Mouse (Mus musculus) embryonic facial prominence, embryonic 14.5 days (tissue): ENCODE data around the gene Ahsa2. TPM values are rescaled to one million over a fixed set of nuclear protein-coding genes. Genes with fewer than 3 reads are reported as not detected.
"Not testable (repeated sequence)": the region's sequence is repeated elsewhere in the genome, so short reads cannot be mapped to it uniquely, and the experiment has no call there.

Experiments used
- ATAC-seq: fragments of 200-750 bp; cut with Nextera tagmentation; 2 replicates; pipeline ENCODE4 v1.8.0; 2017; ENCODE audit warnings: low read depth, moderate number of reproducible peaks, moderate TSS enrichment
- DNase-seq: peaks from one replicate; pipeline ENCODE4 v3.0.0-alpha.2; 2015; ENCODE audit warnings: low spot score
- H3K27ac ChIP-seq: fragments of 300-500 bp; sonication (generic); replicated peaks from 2 replicates; pipeline ENCODE4 v1.5.1; 2014; ENCODE audit warnings: low read depth, mild to moderate bottlenecking, low read length, moderate library complexity
- H3K27me3 ChIP-seq: fragments of 300-500 bp; sonication (generic); replicated peaks from 2 replicates; pipeline ENCODE4 v1.6.1; 2014; ENCODE audit warnings: low read length; ENCODE audit not compliant: control insufficient read depth, insufficient read depth
- H3K36me3 ChIP-seq: fragments of 300-500 bp; sonication (generic); 2 replicates; pipeline ENCODE4 v1.6.1; 2014; ENCODE audit warnings: low read length, mixed read lengths; ENCODE audit not compliant: control insufficient read depth, insufficient read depth
- H3K4me1 ChIP-seq: fragments of 300-500 bp; sonication (generic); 2 replicates; pipeline ENCODE4 v1.6.1; 2014; ENCODE audit warnings: antibody characterized with exemption, low read length; ENCODE audit not compliant: control insufficient read depth, insufficient read depth
- H3K4me2 ChIP-seq: fragments of 300-500 bp; sonication (generic); 2 replicates; pipeline ENCODE4 v1.6.1; 2014; ENCODE audit warnings: low read depth, mild to moderate bottlenecking, low read length, moderate library complexity, mixed read lengths
- H3K4me3 ChIP-seq: fragments of 300-500 bp; sonication (generic); 2 replicates; pipeline ENCODE4 v1.5.1; 2014; ENCODE audit warnings: low read depth, mild to moderate bottlenecking, low read length
- H3K9ac ChIP-seq: fragments of 300-500 bp; sonication (generic); 2 replicates; pipeline ENCODE4 v1.6.1; 2014; ENCODE audit warnings: low read depth, mild to moderate bottlenecking, low read length, moderate library complexity, mixed read lengths
- H3K9me3 ChIP-seq: fragments of 300-500 bp; sonication (generic); 2 replicates; pipeline ENCODE4 v1.6.1; 2016; ENCODE audit warnings: low read length; ENCODE audit not compliant: control insufficient read depth
- WGBS: fragments of 180-500 bp; shearing (Covaris S2); extraction: QIAGEN DNeasy Blood & Tissue Kit; methylation state at CpG from one replicate; pipeline ENCODE4 v1.1.7; 2014; 5-methylcytosine and 5-hydroxymethylcytosine counted together
- polyA plus RNA-seq: library from polyadenylated mRNA; unstranded; fragments of >200 nt; fragmentation: Nextera tagmentation; extraction: Ambion mirVana; gene quantifications from 2 replicates; pipeline ENCODE4 v1.2.1, GENCODE M21; 2014

Gene Ahsa2
- 81.2 and 97.9 TPM in 2 replicates for polyA plus RNA-seq

- Histone ChIP-seq H3K27me3 (no peaks in the 10 kb centered on the region), H3K9me3 (no peaks in the 10 kb centered on the region), H3K4me2 (peak within 1 kb of the TSS; percentile 85), H3K9ac (peak within 1 kb of the TSS; percentile 93), H3K4me3 (peak within 1 kb of the TSS; percentile 95), H3K4me1 (peaks cover 11% of the 10 kb centered on the region), H3K36me3 (peaks cover 30% of the 10 kb centered on the region), H3K27ac (peak within 1 kb of the TSS; percentile 95)
- WGBS, result 1% methylated on average over 30 of the region's 66 CpGs
- DNase-seq, result peak; percentile 98
- peak; percentile 94 for ATAC-seq
These were observed at the start of gene Ahsa2 for GRCm38 (mm10) chr11:23497718-23498509. TSS of gene Ahsa2 (minus strand) at chr11:23498030.

GRCm38 (mm10) chr11:23537446-23537845 is 39.6 kb upstream of the Ahsa2 start:
- ATAC-seq, result no peak
- Histone ChIP-seq H3K4me1 (no peaks in the 10 kb centered on the region), H3K9me3 (no peaks in the 10 kb centered on the region), H3K4me2 (no peak overlapping the region), H3K9ac (no peak overlapping the region), H3K27me3 (no peaks in the 10 kb centered on the region), H3K36me3 (no peaks in the 10 kb centered on the region), H3K27ac (no peak overlapping the region), H3K4me3 (no peak overlapping the region)
- WGBS, result 93% methylated on average over 2 of the region's 2 CpGs
- no peak for DNase-seq

GRCm38 (mm10) chr11:23520473-23521205 is 22.8 kb upstream of the Ahsa2 start, which contains the start of gene 1700093K21Rik:
TSS of gene 1700093K21Rik (minus strand) at chr11:23521155.
- no peak within 1 kb of the TSS for H3K4me3 ChIP-seq
- no peak within 1 kb of the TSS for H3K27ac ChIP-seq
- DNase-seq (no peak), ATAC-seq (no peak)
- H3K4me2 ChIP-seq, result no peak within 1 kb of the TSS
- H3K9me3 ChIP-seq, result no peaks in the 10 kb centered on the region
- 40% methylated on average over 5 of the region's 5 CpGs for WGBS
- no peaks in the 10 kb centered on the region for H3K4me1 ChIP-seq
- H3K36me3 ChIP-seq, result no peaks in the 10 kb centered on the region
- H3K27me3 ChIP-seq, result no peaks in the 10 kb centered on the region
- H3K9ac ChIP-seq, result no peak within 1 kb of the TSS

- no peak overlapping the region for H3K27ac ChIP-seq
- H3K27me3 ChIP-seq, result no peaks in the 10 kb centered on the region
- DNase-seq (no peak), ATAC-seq (no peak)
- no peak overlapping the region for H3K4me3 ChIP-seq
- no peak overlapping the region for H3K9ac ChIP-seq
- no peaks in the 10 kb centered on the region for H3K4me1 ChIP-seq
- no peaks in the 10 kb centered on the region for H3K36me3 ChIP-seq
- no peaks in the 10 kb centered on the region for H3K9me3 ChIP-seq
- 75% methylated on average over 3 of the region's 3 CpGs for WGBS
- H3K4me2 ChIP-seq, result no peak overlapping the region
These were observed 21.2 kb upstream of the Ahsa2 start for GRCm38 (mm10) chr11:23518981-23519380.

GRCm38 (mm10) chr11:23515315-23515714 is 17.5 kb upstream of the Ahsa2 start:
- Histone ChIP-seq H3K36me3 (no peaks in the 10 kb centered on the region), H3K27me3 (no peaks in the 10 kb centered on the region), H3K9ac (no peak overlapping the region), H3K4me1 (no peaks in the 10 kb centered on the region), H3K4me2 (no peak overlapping the region), H3K9me3 (no peaks in the 10 kb centered on the region), H3K4me3 (no peak overlapping the region), H3K27ac (no peak overlapping the region)
- WGBS, result 67% methylated on average over 2 of the region's 2 CpGs
- ATAC-seq (no peak), DNase-seq (no peak)

GRCm38 (mm10) chr11:23514785-23515184 is 17.0 kb upstream of the Ahsa2 start:
- H3K4me2 ChIP-seq, H3K4me3 ChIP-seq, H3K27ac ChIP-seq, H3K4me1 ChIP-seq, ATAC-seq, DNase-seq, H3K27me3 ChIP-seq, H3K36me3 ChIP-seq, H3K9ac ChIP-seq, H3K9me3 ChIP-seq: not testable (repeated sequence)
- WGBS, result 63% methylated on average over 4 of the region's 4 CpGs

- 64% methylated on average over 5 of the region's 5 CpGs for WGBS
- H3K36me3 ChIP-seq, H3K27me3 ChIP-seq, H3K4me1 ChIP-seq, ATAC-seq, H3K27ac ChIP-seq, H3K9ac ChIP-seq, H3K4me2 ChIP-seq, H3K4me3 ChIP-seq, DNase-seq, H3K9me3 ChIP-seq: not testable (repeated sequence)
These were observed 7.0 kb upstream of the Ahsa2 start for GRCm38 (mm10) chr11:23504801-23505200.

- peak overlapping the region; percentile 83; the same call in 1 of the 2 replicates for H3K27ac ChIP-seq
- peaks cover 23% of the 10 kb centered on the region for H3K36me3 ChIP-seq
- 55% methylated on average over 5 of the region's 5 CpGs for WGBS
- H3K9me3 ChIP-seq, result no peaks in the 10 kb centered on the region
- H3K4me2 ChIP-seq, result peak overlapping the region; percentile 85
- no peaks in the 10 kb centered on the region for H3K27me3 ChIP-seq
- H3K9ac ChIP-seq, result peak overlapping the region; percentile 61
- H3K4me1 ChIP-seq, result peaks cover 11% of the 10 kb centered on the region
- ATAC-seq, result no peak
- no peak for DNase-seq
- peak overlapping the region; percentile 95 for H3K4me3 ChIP-seq
These were observed 779 bp upstream of the Ahsa2 start for GRCm38 (mm10) chr11:23498609-23499008.
